Mouse (Mus musculus) T-helper 2 cell (primary cell): ENCODE data around the gene Banp.

Experiments used
- in situ Hi-C: fragments of 300-600 bp; cut with MboI, MseI; formaldehyde crosslinking; loops from one replicate; pipeline ENCODE4 v1.15.1; 2025; ENCODE audit warnings: high pct_unique_total_duplicates

The Banp gene

GRCm38 (mm10) chr8:121950749-121951655 lies 1.5 kb downstream of the Banp start:
- in situ Hi-C loops = no loop called here

- in situ Hi-C loops = no loop called here
These were observed 2.1 kb downstream of the Banp start for GRCm38 (mm10) chr8:121951656-121952009.

GRCm38 (mm10) chr8:121952122-121952521 lies 2.6 kb downstream of the Banp start:
- in situ Hi-C loops = no loop called here

- in situ Hi-C loops = no loop called here
These were observed 3.2 kb downstream of the Banp start for GRCm38 (mm10) chr8:121952800-121953199.

GRCm38 (mm10) chr8:121953821-121954545 lies 4.4 kb downstream of the Banp start:
- in situ Hi-C loops = no loop called here

- in situ Hi-C loops = no loop called here
These were observed 5.5 kb downstream of the Banp start for GRCm38 (mm10) chr8:121954981-121955555.

- in situ Hi-C loops = no loop called here
These were observed 6.4 kb downstream of the Banp start for GRCm38 (mm10) chr8:121955825-121956500.

GRCm38 (mm10) chr8:121958395-121958794 lies 8.8 kb downstream of the Banp start:
- in situ Hi-C loops = no loop called here

GRCm38 (mm10) chr8:121962892-121963291 lies 13.3 kb downstream of the Banp start:
- in situ Hi-C loops = no loop called here

- in situ Hi-C loops = no loop called here
These were observed 15.4 kb downstream of the Banp start for GRCm38 (mm10) chr8:121964716-121965512.

- in situ Hi-C loops = no loop called here
These were observed 16.6 kb downstream of the Banp start for GRCm38 (mm10) chr8:121966110-121966509.

- in situ Hi-C loops = no loop called here
These were observed 17.3 kb downstream of the Banp start for GRCm38 (mm10) chr8:121966714-121967448.

- in situ Hi-C loops = no loop called here
These were observed 18.4 kb downstream of the Banp start for GRCm38 (mm10) chr8:121967977-121968376.

- in situ Hi-C loops = no loop called here
These were observed 19.0 kb downstream of the Banp start for GRCm38 (mm10) chr8:121968542-121968941.

- in situ Hi-C loops = no loop called here
These were observed 20.7 kb downstream of the Banp start for GRCm38 (mm10) chr8:121970225-121970624.

- in situ Hi-C loops = no loop called here
These were observed 22.0 kb downstream of the Banp start for GRCm38 (mm10) chr8:121971488-121972058.

- in situ Hi-C loops = no loop called here
These were observed 24.4 kb downstream of the Banp start for GRCm38 (mm10) chr8:121973906-121974305.

GRCm38 (mm10) chr8:121977819-121978590 lies 28.5 kb downstream of the Banp start:
- in situ Hi-C loops = no loop called here

- in situ Hi-C loops = no loop called here
These were observed 29.1 kb downstream of the Banp start for GRCm38 (mm10) chr8:121978670-121979069.
